Mouse (Mus musculus): ENCODE measurements around the gene Sypl. TPM values are rescaled to one million over a fixed set of nuclear protein-coding genes. Genes with fewer than 3 reads are reported as not detected.

The Sypl gene
- polyA plus RNA-seq, 1 experiment: 139 TPM

DNA sequence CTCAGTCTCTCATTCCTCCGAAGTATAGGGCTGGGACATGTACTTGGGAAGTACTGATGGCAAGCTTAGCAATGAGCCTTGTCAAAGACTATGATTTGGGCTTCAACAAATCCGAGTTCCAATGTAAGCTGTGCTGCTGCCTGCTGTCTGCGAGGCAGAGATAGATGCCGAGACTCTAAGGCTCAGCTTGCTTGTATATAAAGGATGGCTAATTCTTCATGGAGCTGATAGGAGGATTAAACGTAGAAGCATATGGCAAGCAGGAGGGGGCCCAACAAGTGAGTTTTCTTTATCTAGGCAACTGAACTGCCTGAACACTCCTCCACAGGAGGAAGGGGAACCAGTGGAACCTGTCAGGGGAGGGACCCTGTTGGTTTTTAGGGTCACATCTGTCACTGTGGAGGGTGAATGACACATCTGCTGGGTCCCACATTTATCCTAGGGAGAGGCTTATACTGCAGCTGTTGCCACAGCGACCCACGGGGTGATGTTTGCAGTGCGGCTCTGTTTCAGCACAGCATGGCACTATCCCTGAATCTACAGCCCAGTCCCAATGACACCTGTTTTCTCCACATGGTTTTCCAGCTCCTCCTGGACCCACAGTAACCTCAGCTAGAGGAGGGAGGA, 49.8 kb downstream of the Sypl start:
- DNase-seq (ENCODE audit: low read depth): no peak

DNA sequence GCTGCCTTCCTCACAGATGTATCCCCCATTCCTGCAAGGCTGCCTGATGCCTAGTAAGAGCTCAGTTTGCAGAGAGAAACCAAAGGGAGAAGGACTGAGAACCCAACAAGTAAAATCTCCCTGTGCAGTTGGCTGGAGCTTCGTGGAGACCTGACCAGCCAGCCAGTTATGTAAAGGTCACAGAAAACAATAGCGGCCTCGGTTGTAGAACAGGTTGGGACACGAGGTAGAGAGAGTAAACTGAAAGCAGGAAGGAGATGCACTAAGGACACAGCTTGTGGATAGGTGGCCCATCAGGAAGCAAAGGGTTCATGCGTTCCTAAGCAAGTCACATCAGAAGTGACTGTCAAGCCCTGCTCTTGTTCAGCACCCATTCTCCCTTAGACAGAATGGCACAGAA, 52.2 kb downstream of the Sypl start:
- DNase-seq (ENCODE audit: low read depth): no peak

DNA sequence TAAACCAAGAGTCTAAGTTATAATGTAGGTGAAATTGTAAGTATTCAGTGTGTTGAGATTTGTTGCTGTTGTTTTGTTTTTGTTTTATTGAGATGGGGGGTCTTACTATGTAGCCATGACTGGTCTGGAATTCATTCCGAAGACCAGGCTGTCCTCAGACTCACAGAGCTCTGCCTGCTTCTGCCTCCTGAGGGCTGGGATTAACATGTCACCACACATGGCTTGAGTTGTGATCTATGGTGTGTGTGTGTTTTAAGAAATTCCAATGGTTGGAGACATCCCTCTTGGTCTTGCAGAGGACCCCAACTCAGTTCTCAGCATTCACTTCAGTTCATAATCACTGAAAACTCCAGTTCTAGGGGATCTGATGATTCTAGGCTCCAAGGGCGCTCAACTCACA, 53.5 kb downstream of the Sypl start:
- DNase-seq (ENCODE audit: low read depth): no peak

DNA sequence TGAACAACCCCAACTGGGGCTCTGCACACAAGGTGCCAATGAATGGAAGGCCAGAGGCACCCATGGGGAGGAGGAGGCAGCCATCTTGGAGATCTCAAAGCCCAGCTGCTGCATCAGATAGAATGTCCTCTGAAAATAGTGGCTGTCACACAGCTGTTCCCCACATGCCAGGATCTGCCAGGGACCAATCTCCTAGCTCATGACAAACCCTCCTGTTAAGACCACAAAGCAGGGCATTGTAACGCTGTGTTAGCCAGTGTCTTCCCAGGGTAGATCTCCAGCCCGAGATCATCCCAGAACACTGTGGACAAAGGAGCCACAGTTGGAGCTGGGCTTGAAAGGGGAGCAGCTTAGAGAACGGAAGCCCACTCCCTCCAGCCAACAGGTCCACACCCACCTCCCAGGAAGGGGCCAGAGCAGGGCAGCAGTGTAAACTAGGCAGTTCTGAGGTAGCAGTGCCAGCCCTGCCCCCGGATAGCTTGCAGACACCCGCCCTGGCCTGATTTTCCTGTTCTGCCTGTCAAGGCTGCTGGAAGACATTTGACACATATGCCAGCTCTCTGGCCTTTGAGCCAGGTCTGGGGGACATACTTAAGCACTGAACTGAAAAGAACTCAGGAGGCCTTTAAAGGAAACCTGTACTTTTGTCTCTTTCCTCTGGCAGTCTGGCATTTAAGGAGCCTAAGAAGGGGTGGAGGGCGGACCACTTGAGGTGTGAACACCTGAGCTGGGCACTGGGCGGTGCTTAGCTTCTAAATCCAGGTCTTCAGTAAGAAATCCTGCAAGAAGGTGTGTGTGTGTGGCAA, 54.8 kb downstream of the Sypl start:
- DNase-seq (ENCODE audit: low read depth): no peak

DNA sequence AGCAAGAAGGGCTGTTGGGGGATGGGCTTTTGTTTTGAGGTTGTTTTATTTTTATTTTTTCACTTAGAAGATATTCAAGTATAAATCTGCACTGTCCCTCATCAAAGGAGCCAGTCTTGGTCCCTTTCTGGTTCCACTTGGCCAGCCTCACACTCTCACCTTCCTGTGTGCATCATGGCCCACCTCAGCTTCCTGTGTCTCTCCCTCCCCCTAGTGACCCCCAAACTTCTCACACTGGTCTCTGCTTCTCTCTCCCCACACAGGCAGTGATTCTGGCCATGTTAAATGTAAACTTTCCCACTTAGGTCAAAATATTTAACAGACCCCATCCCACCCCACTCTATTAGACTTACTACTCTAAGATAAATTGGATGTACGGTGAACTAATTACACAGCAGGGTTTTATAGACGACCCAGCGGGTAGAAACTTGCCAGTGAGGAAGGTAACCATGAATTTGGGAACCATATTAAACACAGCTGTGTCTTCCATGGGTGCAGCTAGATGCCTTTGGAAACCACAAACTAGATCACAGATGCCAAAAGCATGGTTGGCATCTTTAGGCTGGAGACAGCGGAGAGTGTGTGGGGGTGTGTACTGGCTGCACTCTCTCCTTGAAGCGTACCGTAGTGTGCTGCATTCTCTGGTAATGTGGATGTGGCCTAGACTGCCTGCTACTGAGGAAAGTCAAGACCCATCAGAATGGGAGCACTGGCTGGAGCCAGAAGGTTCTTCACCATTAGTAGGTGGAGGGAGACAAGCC, 55.7 kb downstream of the Sypl start:
- no peak for DNase-seq (ENCODE audit: low read depth)

DNA sequence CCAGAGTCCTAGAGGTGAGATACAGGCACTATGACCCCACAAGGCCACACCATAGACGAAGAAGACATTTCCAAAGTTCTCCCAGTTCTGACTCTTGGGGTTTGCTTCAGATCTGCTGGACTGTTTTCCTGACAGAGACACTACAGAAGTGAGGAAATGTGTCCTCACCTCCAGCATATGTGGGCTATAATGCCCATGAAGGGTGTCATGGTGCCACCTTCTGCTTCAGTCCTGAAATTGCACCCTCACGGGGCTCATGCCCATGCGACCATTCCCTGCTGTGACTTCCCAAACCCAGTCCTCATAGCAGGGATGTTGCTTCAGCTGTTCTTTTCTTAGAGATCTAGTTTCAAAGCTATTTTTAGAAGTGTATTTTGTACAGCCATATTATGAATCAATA, 56.3 kb downstream of the Sypl start:
- DNase-seq (ENCODE audit: low read depth): no peak

DNA sequence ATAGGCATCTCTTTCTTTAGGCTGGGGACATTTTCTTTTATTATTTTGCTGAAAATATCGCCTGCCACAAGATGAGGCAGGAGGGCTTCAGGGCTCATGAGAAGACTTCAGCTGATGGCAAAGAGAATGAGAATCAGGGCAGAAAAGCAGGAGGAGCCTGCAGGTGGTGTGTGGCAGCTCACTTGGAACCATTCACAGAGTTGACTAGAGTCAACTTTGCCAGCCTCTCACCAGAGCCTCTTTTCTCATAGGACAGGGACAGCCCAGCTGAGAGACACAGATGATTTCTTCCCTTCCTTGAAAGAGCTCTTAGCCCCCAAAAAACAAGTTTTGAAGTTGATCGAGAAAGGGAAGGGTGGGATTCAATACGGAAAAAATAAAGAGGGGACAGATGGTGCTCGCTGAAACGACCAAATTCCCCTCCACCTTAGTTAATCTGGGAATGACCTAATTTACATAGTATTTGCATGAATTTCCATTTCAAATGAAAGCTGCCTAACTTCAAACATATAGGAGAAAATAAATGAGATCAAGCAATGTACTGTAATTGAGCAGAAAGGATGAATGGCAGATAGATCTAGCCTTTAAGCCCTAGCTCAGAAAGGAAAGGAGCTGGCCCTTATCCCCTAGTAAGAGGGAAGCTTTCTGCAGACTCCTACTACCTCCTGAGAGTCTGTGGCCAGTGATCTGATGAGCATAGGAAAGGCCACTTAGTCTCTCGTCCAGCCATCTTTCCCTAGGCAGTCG, 60.5 kb downstream of the Sypl start:
- no peak for DNase-seq (ENCODE audit: low read depth)

DNA sequence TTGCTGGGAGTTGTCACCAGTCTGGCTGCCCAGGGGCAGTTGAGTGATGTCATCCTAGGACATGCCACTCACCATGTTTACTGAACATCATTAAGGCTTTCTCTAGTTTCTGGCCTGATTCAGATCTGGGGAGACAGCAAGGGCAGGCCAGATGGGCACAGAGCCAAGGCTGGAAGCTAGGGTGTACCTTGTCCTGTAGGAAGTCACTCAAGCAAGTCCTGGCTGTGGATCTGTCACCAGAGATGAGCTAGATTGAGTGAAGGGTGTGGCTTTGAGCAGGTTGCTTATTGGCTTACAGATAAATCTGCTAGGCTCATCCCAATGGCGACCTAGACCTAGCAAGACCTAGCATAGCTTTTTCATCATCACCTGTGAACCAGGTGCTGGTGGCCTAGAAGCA, 61.4 kb downstream of the Sypl start:
- DNase-seq (ENCODE audit: low read depth): no peak

DNA sequence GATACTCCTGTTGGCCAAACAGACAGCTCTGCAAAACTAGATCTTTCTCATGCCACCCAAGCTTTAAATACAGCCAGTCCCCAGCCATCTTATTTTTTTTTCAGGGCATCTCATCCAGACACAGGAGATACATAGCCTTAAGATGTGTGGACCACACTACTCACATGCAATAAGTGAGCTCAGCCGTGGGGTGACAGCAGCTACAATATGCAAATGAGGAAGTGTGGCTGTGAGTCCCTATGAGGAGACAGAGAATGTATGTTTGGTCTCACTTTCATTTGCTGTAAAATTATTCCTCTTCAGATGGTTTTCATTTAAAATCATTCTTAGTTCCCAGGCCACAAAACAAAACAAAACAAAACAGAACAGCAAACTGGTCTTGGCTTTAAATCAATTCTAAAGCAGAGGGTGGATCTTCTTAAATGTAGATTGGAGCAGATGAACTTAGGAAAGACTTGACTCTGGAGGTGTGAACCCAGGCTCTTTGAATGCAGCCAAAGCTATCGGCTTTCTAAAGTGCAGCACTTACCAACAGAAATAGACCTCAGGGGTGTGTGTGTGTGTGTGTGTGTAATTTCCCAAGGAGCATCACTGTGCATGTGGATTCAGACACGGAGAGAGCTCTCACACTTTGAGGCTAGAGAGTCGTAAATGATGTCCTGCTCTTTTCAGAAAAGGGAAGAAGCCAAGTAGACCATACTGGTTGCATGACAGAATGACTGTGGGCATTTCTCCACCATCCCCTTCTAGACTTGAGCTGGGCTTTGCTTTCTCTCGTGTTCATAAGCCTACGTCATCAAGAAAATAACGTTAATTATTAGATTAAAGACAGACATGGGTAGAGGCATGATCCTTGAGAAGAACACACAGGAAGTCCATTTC, 63.4 kb downstream of the Sypl start:
- DNase-seq (ENCODE audit: low read depth): no peak

DNA sequence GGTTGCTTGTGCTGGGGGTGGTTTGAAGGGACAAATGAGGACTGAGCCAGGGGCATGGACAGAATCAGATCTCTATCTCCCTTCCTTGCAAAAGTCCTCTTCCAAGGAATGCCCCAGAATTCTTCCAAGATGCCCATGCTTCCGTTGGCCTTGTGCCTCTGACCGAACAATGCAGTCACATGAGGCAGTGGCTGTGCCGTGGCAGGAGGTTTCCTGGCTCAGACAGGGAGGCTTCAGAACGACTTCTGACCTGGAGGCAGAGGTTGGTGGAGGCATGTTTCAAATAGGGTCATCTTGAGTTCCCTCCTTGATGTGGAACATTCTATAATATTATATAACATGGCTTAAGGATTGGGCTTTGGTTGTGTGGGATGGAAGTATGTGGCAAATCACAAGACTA, 64.9 kb downstream of the Sypl start:
- DNase-seq (ENCODE audit: low read depth): no peak

DNA sequence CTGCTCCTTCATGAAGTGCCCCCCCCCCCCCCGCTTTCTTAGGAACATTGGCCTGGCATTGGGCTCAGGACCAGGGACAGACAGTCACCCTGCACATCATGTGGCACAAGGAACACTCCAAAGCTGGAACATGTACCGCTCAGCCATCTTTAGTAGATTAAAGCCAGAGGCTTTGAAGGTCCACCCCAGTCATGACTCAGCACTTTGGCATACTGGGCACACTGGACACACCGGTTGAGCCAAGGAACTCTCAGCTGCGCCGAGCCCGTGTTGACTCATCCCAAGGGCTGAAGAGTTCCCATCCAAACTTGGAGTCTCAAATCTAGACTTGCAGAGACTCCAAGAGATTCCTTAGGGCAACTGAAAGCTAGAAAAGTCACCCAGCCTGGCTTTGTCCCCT, 66.3 kb downstream of the Sypl start:
- no peak for DNase-seq (ENCODE audit: low read depth)

DNA sequence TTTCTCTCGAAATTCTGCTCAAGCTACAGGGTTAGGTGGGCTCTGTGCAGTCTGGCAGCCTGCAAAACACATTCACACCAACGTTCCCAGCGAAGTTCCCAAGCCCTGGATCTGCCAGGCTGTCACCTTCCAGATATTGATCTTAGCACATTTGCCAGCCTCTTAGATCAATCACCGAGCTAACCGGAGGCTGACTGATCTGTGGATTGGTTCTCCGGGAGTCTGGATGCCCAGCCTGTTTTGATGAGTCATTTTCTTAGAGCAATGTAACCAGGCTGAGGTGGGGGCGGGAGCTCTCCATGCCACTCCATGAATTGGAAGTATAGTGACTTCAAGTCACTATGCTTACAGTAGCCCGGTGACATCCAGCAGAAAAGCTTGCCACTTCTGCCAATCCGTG, 67.4 kb downstream of the Sypl start:
- no peak for DNase-seq (ENCODE audit: low read depth)

DNA sequence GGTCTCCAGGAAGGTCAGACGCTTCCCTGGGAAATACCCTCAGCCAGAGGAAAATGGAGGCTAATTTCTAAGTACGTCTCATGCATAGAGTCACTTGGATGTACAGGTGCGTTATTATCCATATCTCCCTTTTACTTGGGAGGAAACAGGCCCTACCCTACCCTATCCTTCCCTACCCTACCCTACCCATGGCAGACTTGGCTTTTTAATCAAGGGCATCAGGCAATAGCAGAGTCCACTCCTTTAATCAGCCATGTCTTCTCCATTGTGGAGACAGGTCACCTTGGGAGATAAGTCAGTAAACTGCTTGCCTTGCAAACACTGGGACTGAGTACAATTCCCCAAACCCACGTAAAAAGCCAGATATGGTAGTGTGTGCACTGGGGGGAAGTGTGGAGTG, 68.1 kb downstream of the Sypl start:
- no peak for DNase-seq (ENCODE audit: low read depth)

DNA sequence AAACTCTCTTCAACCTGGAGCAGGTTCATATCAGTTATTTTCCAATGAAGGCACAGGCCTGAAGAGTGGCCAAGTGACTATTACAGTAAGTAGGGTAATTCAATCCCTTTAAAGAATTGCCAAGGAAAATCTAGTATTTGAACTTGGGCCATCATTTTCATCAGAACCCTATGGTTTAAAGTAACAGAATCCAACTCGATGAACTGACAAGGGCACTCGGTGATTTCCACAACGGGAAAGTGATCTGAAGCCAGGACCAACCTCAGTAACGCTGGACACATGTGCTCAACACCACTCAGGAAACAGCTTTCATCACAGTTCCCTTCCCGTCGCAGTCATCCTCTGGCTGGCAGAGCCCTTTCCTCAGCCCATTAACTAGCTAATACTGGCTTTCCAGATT, 70.8 kb downstream of the Sypl start:
- DNase-seq (ENCODE audit: low read depth): no peak

DNA sequence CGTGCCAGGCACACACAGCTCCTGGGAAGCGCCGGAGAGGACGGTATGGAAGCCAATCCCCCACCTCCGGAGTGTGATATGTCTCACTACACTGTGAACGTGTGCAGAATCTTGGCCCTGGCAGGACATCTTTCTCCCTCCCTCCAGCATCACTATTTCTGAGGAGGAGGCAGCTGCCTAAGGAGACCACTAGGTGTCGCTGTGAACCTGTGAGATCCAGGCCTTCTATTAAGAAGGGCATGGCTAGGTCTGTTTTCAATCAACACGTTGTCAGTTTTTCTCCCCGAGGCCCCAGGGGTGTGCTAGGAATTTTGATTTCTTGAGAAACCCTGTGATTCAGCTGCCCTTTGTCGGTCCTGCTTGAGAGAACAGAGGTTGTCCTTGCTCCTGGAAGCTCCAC, 73.4 kb downstream of the Sypl start:
- DNase-seq (ENCODE audit: low read depth): no peak

DNA sequence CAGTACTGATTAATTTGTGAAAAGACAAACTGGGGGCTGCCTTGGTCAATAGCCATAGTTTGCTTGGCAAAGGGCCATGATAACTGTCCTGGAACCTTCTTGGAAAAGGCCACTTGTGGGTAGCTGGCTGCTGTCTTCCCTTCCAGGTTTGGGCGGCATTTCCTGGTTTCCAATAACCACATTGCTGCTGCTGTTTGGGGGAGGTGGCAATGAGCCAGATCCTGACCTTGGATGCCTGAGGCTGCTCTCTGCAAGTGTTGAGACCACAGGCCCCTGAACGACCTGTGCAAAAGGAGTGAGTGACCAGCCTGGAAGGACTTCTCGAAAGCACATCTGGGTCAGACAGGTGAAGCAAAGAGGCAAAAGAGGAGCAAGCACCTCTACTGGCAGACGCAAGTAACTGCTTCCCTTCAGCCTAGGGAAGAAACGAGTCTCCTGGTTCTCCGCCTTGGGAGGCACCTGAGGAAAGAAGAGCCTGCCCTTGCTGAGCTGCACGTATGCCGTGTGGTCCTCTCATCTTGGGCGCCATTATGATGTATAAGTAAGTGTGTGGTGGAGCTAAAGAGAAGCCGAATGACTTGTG, 74.5 kb downstream of the Sypl start:
- DNase-seq (ENCODE audit: low read depth): no peak

DNA sequence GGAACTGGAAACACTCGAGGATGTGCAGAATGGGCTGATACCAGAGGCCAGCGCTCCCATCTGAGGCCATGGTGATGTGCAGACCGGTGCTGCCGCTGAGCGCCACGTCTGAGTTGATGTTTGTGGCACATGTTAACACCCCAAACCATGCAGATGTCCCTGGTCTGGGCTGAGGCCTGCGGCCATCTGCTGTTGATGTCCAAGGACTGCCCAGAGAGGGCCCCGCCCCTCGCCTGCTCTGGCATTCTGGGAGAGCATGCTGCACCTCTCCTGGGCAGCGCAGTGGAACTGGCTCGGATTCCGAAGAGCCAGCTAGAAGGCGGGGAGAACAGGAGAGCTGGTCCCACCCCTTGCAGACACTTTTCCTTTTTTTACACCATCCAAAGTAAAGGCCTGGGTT, 75.0 kb downstream of the Sypl start:
- no peak for DNase-seq (ENCODE audit: low read depth)
